Mouse (Mus musculus) lung, postnatal 10 days (tissue): ENCODE data around the gene Yjefn3.

Source experiments
- DNase-seq: peaks from one replicate; pipeline ENCODE4 v3.0.0; 2021

The Yjefn3 gene

GRCm38 (mm10) chr8:69906260-69906659 is 3.7 kb upstream of the Yjefn3 start:
- no peak for DNase-seq

GRCm38 (mm10) chr8:69904096-69904495 is 1.6 kb upstream of the Yjefn3 start:
- no peak for DNase-seq

- peak; percentile 99 for DNase-seq
These were observed 591 bp upstream of the Yjefn3 start for GRCm38 (mm10) chr8:69903063-69903542.

DNA sequence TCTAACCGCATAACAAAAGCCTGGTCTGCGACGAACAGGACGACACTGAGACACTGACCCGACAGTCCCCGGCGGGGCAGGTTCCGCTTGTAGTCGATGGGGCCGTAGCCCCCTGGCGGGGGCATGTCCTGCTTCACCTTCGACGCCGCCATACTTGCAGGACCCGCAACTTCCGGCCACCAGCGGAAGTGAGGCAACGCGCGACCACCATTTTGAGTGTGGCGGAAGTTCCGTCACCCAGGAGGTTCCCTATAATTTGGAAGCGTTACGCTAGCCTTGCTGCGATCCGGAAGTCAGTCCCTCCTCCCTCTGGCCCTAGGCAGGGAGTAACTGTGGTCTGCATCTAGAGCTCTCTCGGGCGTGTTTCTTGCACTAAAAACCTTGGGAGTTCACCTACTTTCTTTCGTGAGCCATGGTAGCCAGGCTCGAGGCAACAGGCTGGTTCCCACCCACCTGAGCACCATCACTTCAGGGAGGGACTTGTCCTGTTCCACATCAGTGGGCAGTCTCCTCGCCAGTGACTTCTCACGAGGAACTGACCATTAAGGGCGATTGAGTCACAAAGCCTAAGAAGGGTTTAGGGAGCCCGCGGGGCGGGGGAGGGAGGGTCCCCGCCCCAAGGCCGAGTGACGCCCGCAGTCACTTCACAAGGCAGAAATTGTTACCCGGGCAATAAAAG is 889 bp downstream of the Yjefn3 start:
- peak; percentile 98 for DNase-seq

GRCm38 (mm10) chr8:69900895-69901451 is 1.5 kb downstream of the Yjefn3 start:
- no peak for DNase-seq

DNA sequence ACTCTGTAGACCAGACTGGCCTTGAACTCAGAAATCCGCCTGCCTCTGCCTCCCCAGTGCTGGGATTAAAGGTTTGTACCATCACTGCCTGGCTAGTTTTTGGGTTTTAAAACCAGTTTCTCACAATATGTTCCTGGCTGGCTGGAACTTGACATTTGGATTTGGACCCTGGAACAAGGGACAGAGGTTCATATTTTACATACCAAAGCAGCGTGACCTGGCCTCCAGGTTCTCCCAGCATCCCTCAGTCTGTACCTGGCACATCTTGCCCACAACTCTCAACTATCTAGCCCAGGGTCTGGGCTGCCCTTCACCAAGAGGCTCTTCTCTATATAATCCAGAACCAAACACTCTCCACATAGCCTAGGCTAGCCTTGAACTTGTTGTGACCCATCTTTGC is 2.6 kb downstream of the Yjefn3 start:
- no peak for DNase-seq

- no peak for DNase-seq
These were observed 4.7 kb downstream of the Yjefn3 start for GRCm38 (mm10) chr8:69897857-69898256.

DNA sequence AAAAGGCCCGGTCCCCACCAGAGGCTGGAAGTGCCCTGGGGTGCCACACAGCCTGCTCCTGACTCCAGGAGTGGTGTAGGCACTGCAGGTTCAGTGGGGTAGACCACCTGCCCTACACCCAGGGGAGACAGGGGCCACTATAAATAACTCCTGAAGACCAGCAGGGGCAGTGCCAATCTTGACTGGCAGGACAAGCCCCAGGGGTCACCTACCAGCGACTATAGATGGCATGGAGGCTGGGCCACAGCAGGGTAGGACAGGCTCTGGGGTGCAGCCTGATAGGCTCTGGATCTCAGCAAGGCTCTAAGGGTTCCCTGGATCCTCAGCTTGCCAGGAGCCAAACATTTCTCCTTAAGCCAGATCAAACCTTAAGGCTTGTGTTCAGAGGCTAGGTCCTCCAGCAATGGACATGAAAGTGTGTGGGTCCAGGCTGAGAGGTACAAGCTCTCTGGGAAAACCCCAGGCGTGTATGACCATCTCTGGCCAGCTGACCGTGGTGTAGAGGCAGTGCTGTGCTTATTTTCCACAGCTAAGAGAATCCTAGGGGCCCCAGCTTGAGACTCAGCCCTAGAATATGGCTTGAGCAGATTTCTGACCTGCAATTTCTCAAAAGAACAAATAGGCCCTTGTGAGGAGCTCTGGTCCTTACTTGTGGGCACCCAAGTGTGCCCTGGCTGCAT is 6.6 kb downstream of the Yjefn3 start:
- no peak for DNase-seq

DNA sequence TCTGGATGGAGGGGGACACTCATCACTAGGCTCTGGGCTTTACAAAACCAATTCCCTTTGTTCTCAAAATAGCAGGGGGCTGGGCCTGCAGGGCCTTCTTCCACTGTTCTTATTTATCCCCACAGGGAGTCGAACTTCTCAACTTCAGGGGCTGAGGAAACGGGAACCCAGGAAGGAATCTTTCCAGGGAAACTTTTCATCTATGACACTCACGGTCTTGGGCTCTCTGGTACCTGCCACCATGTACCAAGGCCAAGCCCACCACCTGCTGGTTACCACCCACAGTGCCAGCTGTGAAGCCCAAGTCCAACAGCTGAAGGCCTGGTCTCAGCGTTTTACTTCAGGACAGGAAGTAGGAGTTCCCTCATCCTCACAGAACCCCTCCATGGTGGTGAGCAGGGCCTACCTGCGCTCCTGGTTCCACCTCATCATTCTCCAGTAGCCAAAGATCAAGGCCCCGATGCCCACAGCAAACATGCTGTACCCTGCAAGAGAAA is 7.6 kb downstream of the Yjefn3 start:
- no peak for DNase-seq

DNA sequence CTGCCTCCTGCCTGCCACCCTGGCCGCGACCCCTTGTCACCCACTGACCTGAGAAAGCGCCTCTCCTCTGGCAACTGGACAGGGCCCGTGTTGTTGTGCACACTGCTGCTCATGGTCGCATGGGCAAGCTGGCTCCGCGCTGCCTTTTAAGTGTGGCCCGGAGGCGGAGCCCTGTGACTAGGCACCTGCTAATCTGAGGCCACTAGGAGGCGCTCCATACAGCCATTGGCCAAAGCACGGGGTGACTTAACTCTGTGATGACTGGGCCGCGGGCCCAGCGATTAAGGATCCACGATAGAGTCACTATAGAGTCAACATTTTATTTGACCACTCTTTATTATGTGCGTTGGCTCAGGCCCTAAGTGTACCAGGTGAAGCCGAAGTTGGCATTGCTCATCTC is 8.6 kb downstream of the Yjefn3 start:
- DNase-seq, result peak; percentile 82

DNA sequence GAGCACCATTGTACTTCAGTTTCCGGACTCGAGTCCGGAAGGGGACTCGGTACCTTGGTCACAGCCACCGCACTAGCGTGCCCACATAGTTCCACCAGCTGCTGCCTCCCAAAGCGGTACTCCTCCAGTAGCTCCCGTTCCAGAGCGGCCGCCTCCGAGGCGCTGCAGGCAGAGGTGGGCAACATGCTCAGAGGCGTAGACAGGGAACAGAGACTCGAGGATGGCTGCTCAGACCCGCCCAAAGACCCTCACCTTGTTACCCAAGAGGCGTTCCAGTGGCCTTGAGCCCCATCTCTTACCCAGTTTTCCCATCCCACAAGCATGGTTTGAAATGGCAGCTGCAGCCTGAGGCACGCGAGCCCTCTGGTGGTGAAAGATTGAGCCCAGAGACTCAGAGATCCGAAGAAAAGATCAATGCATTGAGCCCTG is 11.7 kb downstream of the Yjefn3 start:
- DNase-seq, result peak; percentile 65

DNA sequence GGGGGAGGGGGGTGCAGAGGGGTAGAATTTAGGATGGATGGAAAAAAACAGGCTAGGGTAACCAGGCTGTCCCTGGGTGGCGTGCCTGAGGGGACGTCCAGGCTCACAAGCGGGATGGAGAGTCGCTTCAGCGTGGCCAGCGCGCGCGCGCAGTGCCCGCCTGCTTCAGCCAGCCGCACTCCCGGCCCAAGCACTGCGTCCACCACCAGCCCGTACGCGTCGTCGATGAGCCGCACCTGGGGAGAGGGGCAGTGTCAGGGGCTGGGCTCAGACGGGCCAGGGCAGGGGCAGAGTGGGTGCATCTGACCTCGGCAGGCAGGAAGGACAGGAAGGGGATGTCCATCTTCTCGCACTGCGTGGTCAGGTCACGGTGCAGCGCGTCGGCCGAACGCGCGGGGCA is 13.6 kb downstream of the Yjefn3 start:
- DNase-seq, result no peak

DNA sequence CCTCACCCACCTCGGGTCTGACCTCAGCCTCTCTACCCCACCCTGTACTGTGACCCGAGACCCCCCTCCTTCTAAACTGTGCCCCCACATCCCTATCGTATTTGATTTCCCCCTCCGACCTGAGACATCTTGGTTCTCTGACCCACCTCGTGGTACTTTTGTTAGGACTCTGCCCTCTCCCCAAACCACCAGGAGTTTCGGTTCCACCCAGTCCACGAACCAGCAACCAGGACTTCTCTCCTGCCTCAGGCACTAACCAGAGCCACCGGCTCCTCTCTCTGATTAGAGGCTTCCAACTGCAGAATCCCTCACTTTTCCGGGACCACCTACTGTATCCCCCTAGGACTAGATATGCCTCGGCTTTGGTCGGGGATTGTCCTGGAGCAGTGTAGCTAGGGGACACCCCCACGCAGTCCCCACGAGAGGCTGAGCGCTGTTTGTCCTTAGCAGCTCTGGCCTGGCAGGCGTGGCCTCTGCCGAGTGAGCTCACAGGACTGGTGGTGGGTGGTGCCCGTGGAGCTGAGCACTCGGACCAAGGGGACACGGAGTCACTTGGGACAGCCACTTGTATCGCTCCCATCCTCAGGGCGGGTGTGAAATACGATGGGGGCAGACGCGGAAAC is 14.2 kb downstream of the Yjefn3 start:
- peak; percentile 42 for DNase-seq

GRCm38 (mm10) chr8:69887289-69888243 is 14.9 kb downstream of the Yjefn3 start, which contains the start of gene Cilp2:
TSS of gene Cilp2 (minus strand) at chr8:69887687.
- DNase-seq, result peak; percentile 45

GRCm38 (mm10) chr8:69884141-69884540 is 18.4 kb downstream of the Yjefn3 start:
- DNase-seq, result no peak

- DNase-seq, result no peak
These were observed 19.5 kb downstream of the Yjefn3 start for GRCm38 (mm10) chr8:69882833-69883600.

DNA sequence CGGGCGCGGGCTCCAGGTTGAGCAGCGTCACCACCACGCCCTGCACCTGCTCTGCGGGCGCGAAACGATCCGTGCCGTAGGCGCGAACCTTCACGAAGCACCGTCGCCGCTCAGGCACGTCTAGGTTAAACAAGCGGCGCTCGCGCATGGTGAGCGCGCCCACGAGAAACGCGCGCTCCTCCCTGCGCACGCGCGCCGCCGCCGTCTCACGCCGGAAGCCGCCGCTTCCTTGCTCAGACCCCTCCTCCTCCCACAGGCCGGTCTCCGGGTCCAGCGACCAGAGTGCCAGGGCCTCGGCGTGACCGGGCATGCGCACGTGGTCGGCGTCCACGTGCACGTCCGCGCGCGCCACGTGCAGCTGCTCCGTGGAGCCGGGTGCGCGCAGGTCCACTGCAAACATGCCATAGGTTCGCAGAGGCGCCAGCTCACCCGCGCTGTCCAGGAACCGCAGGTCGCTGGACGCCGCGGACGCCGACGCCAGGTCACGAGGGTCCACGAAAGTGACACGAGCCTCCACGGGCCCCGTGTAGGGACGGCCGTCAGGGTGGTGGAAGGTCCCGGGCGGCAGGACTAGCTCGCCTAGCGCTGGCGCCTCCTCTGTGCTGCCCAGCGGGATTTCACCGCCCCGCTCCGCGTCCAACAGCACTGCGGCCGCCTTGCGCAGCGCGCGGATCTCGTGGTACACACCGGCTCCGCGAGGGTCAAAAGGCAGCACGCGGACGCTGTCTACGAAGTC is 20.3 kb downstream of the Yjefn3 start:
- peak; percentile 83 for DNase-seq

GRCm38 (mm10) chr8:69881261-69881865 is 21.1 kb downstream of the Yjefn3 start:
- DNase-seq, result no peak

GRCm38 (mm10) chr8:69880841-69881240 is 21.7 kb downstream of the Yjefn3 start:
- DNase-seq, result no peak

DNA sequence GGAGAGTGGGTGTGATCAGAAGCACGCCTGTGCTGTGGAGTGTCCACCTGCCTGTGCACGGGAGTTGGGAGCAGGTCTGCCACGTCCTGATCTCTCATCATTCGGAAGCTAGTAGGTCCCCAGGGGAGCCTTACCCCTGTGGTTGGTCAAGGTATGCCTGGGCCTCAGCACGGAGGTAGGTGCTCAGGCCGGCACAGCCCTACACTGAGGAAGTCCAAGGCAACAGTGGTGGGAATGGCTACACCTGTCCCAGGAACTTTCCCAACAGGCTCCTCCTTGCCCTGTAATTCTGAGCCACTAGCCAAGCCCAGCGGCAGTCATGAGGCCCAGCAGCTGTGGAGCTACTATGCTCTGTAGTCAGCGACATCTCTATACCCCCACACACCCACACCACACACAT is 22.8 kb downstream of the Yjefn3 start:
- DNase-seq, result no peak
